Mouse (Mus musculus) liver (tissue): ENCODE results near the gene Golim4.

Experiments
- DNase-seq: peaks from one replicate; pipeline ENCODE4 v3.0.0-alpha.2; 2020; ENCODE audit warnings: mixed read lengths

Gene Golim4

GRCm38 (mm10) chr3:75917770-75918503 lies 38.8 kb downstream of the Golim4 start:
- peak; percentile 91 for DNase-seq

DNA sequence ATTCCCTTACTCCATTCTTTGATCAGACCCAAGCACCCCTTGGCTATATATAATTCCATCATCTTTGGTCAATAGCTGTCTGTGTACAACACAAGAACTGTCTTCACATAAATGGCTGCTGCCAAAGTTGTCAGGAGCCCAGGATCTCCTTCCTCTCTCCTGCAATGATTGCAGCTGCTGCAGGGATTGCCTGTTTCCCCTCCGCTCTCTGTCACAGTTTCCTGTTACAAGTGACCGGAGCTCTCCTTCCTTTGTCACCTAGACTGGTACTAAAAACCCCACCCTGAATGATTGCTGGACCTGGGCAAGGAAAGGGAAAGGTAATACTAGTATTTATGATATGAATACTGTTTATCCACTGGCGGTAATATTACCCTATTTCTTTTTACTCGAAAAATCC lies 44.0 kb downstream of the Golim4 start:
- no peak for DNase-seq

DNA sequence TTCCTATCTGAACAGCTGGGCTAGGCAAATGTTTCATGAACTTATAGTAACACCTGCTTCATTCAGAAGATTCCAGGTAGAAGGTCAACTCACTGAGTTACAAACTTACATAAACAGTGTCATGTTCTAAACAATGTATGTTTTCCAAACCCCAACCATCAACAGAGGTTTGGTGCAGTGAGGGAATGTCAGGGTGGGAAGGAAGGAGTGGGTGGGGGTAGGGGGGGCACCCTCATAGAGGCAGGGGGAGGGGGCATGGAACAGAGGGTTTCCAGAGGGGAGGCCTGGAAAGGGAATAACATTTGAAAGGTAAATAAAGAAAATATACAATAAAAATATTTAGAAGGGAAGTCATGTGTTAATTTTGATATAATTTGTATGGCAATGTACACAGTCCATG lies 46.0 kb downstream of the Golim4 start:
- no peak for DNase-seq

GRCm38 (mm10) chr3:75910257-75910656 lies 46.5 kb downstream of the Golim4 start:
- DNase-seq: no peak

- no peak for DNase-seq
Measured at GRCm38 (mm10) chr3:75901903-75902598, 54.7 kb downstream of the Golim4 start.

DNA sequence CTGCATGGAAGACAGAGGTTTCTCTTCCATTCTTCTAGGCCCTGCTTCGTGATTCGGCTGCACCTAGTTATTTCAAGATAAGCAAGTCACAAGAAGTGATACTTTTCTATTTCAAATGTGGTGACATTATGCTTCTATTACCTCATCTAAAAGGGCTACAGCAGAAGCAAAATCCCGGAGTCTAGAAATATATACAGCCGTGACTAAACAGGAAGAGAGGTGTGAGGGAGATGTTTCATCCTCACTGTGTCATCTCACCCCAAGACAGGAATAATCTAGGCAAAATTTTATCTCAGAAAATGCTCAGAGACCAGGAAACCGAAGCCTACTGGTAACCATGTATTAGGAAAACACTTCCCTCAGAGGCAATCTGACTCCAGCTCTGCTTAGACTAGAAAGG lies 61.7 kb downstream of the Golim4 start:
- no peak for DNase-seq

- DNase-seq: no peak
Measured at GRCm38 (mm10) chr3:75891581-75891980, 65.2 kb downstream of the Golim4 start.

DNA sequence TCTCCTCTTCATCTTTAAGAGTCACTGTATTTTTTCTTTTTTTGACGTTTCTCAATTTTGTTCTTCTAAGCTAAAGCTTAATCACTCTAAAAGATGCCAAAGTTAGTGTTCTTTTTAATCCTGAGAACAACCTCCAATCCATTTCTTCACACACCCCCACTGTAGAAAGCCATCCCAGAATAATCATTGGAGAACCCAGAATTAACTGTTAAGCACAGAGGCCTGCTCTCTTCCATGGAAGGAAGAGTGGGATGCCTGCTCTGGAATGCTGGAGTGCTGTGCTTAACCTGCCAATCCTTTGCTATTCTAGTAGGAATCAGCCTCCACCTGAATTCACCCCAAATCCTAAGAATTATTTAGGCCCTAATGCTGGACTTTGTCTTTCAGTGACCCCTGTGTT lies 67.4 kb downstream of the Golim4 start:
- no peak for DNase-seq

- DNase-seq: no peak
Measured at GRCm38 (mm10) chr3:75881582-75881981, 75.2 kb downstream of the Golim4 start.

GRCm38 (mm10) chr3:75879269-75879668 lies 77.5 kb downstream of the Golim4 start:
- DNase-seq: no peak

DNA sequence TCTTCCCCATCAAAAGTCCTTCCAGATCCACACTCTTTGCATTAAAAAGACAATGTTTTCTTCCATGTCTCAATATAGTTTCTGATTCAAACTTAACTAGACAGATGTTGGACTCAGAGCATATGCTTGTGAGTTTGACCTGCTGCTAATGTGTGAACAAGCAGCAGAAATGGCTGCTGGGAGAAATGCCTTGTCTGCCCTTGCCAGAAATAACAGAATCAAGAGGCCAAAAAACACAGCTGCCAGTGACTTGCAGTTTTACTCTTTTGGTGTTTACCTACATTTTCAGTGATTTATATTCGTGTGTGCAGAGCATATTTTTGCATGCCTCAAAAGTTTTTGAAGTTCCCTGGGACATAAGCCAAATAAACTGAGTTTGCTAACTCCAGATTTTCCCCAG lies 87.9 kb downstream of the Golim4 start:
- DNase-seq: no peak

GRCm38 (mm10) chr3:75864203-75864602 lies 92.5 kb downstream of the Golim4 start:
- no peak for DNase-seq

DNA sequence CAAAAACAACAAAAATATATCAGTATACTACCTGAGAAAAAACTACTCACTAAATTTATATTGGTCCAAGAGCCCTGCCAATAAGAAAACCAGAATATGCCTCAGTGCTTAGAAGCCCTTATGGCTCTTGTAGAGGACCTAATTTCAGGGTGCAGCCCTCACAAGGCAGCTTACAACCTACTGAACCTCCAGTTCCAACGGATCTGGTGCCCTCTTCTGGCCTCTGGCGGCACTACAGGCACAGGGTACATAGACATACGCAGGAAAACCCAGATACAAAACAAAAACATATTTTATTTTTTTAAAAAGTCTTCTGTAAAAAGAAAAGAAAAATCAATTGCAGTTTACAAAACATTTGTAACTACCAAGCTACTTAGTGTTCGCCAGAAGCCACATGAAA lies 95.1 kb downstream of the Golim4 start:
- peak; percentile 66 for DNase-seq

GRCm38 (mm10) chr3:75860760-75861159 lies 96.0 kb downstream of the Golim4 start:
- DNase-seq: peak; percentile 6

GRCm38 (mm10) chr3:75835286-75835967 lies 121.3 kb downstream of the Golim4 start:
- no peak for DNase-seq

DNA sequence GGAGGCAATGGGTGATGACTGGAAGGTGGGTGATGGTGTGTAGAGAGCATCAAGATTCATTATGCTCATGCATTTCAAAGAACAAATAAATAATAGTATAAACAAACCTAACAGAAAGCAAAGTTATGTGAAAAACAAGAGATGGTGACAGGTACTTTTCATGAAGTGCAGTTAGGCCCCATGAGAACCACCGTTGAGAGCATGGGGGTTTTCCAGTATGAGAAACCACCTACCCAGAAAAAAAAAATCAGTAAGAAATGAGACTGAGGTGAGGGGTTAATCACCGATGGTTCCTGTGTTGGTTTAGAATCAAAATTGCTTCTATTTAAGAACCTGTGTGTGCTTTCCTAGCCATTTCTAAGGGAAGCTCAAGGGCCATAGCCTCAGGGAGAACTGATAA lies 121.9 kb downstream of the Golim4 start:
- DNase-seq: no peak
